Mouse (Mus musculus) left cerebral cortex, adult 8-10 months (tissue): ENCODE results near the gene Prrg4. TPM values are rescaled to one million over a fixed set of nuclear protein-coding genes. Genes with fewer than 3 reads are reported as not detected.
"Not testable (repeated sequence)": the region's sequence is repeated elsewhere in the genome, so short reads cannot be mapped to it uniquely, and the experiment has no call there.

Source experiments
- DNase-seq, 2 experiments: peaks; one replicate each; pipeline ENCODE4 v3.0.0; 2022; ENCODE audit warnings: low spot score in 2 of 2
- total RNA-seq, 4 experiments: library from RNA; stranded (reverse); gene quantifications; 2 replicates each; pipeline ENCODE4 v1.2.4; 2022

The Prrg4 gene
- total RNA-seq, 4 experiments from 2014 or later, result 0.24 to 1.2 (median 0.91) TPM

GRCm38 (mm10) chr2:104842559-104842958 lies 7.1 kb downstream of the Prrg4 start:
- no peak for DNase-seq

GRCm38 (mm10) chr2:104841736-104842135 lies 7.9 kb downstream of the Prrg4 start:
- DNase-seq, result no peak

- DNase-seq, result no peak
These were observed 8.7 kb downstream of the Prrg4 start for GRCm38 (mm10) chr2:104840974-104841373.

GRCm38 (mm10) chr2:104832486-104832885 lies 17.2 kb downstream of the Prrg4 start:
- DNase-seq, result no peak

- DNase-seq, result no peak
These were observed 23.5 kb downstream of the Prrg4 start for GRCm38 (mm10) chr2:104826191-104826590.

- not testable (repeated sequence) for DNase-seq
These were observed 30.9 kb downstream of the Prrg4 start for GRCm38 (mm10) chr2:104818763-104819162.

GRCm38 (mm10) chr2:104817555-104818330 lies 31.9 kb downstream of the Prrg4 start:
- no peak for DNase-seq

- peak; percentile 77 to 82 for DNase-seq
These were observed 32.7 kb downstream of the Prrg4 start for GRCm38 (mm10) chr2:104816866-104817439.

- DNase-seq, result peak in 1 of 2 experiments; percentile 8
These were observed 33.3 kb downstream of the Prrg4 start, which contains the start of gene Qser1 for GRCm38 (mm10) chr2:104816371-104816827. Gene Qser1 (minus strand): TSS chr2:104816760.

- peak in 1 of 2 experiments; percentile 11 for DNase-seq
These were observed 33.9 kb downstream of the Prrg4 start for GRCm38 (mm10) chr2:104815561-104816370.

GRCm38 (mm10) chr2:104814181-104814951 lies 35.3 kb downstream of the Prrg4 start:
- no peak for DNase-seq

- DNase-seq, result no peak
These were observed 44.2 kb downstream of the Prrg4 start for GRCm38 (mm10) chr2:104805435-104805834.

Other genes with a start within 250 kb of the Prrg4 start
- gene Tcp11l1, start 137.7 kb downstream of the Prrg4 start, total RNA-seq, result 10 to 100 TPM; 34.4 to 45.6 (median 39.4) TPM
- not detected for gene Pin1rt1, start 133.5 kb downstream of the Prrg4 start, total RNA-seq
- 1 to 10 TPM in 3 of 4 experiments, under 1 TPM in 1; 0.72 to 2.2 (median 1.6) TPM for gene Depdc7, start 107.0 kb downstream of the Prrg4 start, total RNA-seq
- 10 to 100 TPM in 3 of 4 experiments, 1 to 10 TPM in 1; 10.0 to 12.2 (median 10.9) TPM for gene Qser1, start 33.1 kb downstream of the Prrg4 start, total RNA-seq
- 1 to 10 TPM in 1 of 4 experiments, not detected in 3; 3.3 TPM for gene Ccdc73, start 17.9 kb upstream of the Prrg4 start, total RNA-seq
- gene Eif3m, start 167.2 kb upstream of the Prrg4 start, total RNA-seq, result 10 to 100 TPM; 90.4 to 98.1 (median 92.0) TPM
- not detected for gene Gm11060, start 242.1 kb upstream of the Prrg4 start, total RNA-seq